Mouse (Mus musculus) MEL (cell line): Measurements from ENCODE around the gene Macrod2.

Experiments used
- CHD1 ChIP-seq: IDR thresholded peaks from 2 replicates; pipeline ENCODE4 v1.6.1; 2012; ENCODE audit warnings: low read depth, mild to moderate bottlenecking, inconsistent platforms, low read length, improper control_type of control experiment
- CHD2 ChIP-seq: IDR thresholded peaks from 2 replicates; pipeline ENCODE4 v1.6.1; 2011; ENCODE audit warnings: low read length, improper control_type of control experiment
- CTCF ChIP-seq, 3 experiments: IDR thresholded peaks in 2 of 3; conservative IDR thresholded peaks in 1 of 3; 2 replicates each; pipeline ENCODE4 v1.5.1; 2011 to 2012; ENCODE audit warnings: low read length in 3 of 3, low read depth in 2 of 3, mild to moderate bottlenecking in 2 of 3, improper control_type of control experiment in 1 of 3, inconsistent platforms in 1 of 3, mixed read lengths in 1 of 3, moderate library complexity in 1 of 3; ENCODE audit not compliant: control insufficient read depth in 1 of 3, insufficient read depth in 1 of 3, poor library complexity in 1 of 3, severe bottlenecking in 1 of 3
- E2F4 ChIP-seq: IDR thresholded peaks from 2 replicates; pipeline ENCODE4 v1.6.1; 2011; ENCODE audit warnings: low read depth, low read length, improper control_type of control experiment, borderline replicate concordance
- ELF1 ChIP-seq: IDR thresholded peaks from 2 replicates; pipeline ENCODE4 v1.6.1; 2014; ENCODE audit warnings: low read depth, mild to moderate bottlenecking, inconsistent platforms, low read length, improper control_type of control experiment, moderate library complexity
- EP300 ChIP-seq, 2 experiments: IDR thresholded peaks; 2 replicates each; pipeline ENCODE4 v1.6.1; 2011; ENCODE audit warnings: improper control_type of control experiment in 2 of 2, low read length in 2 of 2, low read depth in 1 of 2, mild to moderate bottlenecking in 1 of 2
- GATA1 ChIP-seq: IDR thresholded peaks from 2 replicates; pipeline ENCODE4 v1.6.1; 2011; ENCODE audit warnings: low read depth, low read length, improper control_type of control experiment
- JUND ChIP-seq: IDR thresholded peaks from 2 replicates; pipeline ENCODE4 v1.6.1; 2011; ENCODE audit warnings: low read depth, mild to moderate bottlenecking, improper control_type of control experiment, low read length
- MAX ChIP-seq: IDR thresholded peaks from 2 replicates; pipeline ENCODE4 v1.6.1; 2011; ENCODE audit warnings: low read length, improper control_type of control experiment
- MEF2A ChIP-seq: IDR thresholded peaks from 2 replicates; pipeline ENCODE4 v1.6.1; 2014; ENCODE audit warnings: low read depth, mild to moderate bottlenecking, inconsistent platforms, low read length, improper control_type of control experiment; ENCODE audit not compliant: poor library complexity, insufficient replicate concordance, severe bottlenecking; ENCODE audit errors: extremely low read depth
- POLR2A ChIP-seq, 2 experiments: IDR thresholded peaks; 2 replicates each; pipeline ENCODE4 v1.6.1; 2011 to 2012; ENCODE audit warnings: low read length in 2 of 2, mild to moderate bottlenecking in 2 of 2, control low read depth in 1 of 2, improper control_type of control experiment in 1 of 2, low read depth in 1 of 2, moderate library complexity in 1 of 2; ENCODE audit not compliant: control insufficient read depth in 1 of 2, insufficient read depth in 1 of 2, poor library complexity in 1 of 2
- TAL1 ChIP-seq: IDR thresholded peaks from 2 replicates; pipeline ENCODE4 v1.6.1; 2012; ENCODE audit warnings: mild to moderate bottlenecking, inconsistent platforms, low read length, moderate library complexity, mixed read lengths
- TBP ChIP-seq: IDR thresholded peaks from 2 replicates; pipeline ENCODE4 v1.8.0; 2011; ENCODE audit warnings: low read depth, low read length, improper control_type of control experiment

GRCm38 (mm10) chr2:140615451-140615850, 220.3 kb downstream of the Macrod2 start:
- TF ChIP-seq MAX (no peak), CTCF (IDR thresholded peaks at IDR 0.05 in 2 of 3, conservative IDR thresholded peaks at IDR 0.05 in 1 of 3; ENCODE audit: control insufficient read depth in 1 of 3, insufficient read depth in 1 of 3, low read depth in 2 of 3, low read length in 3 of 3, poor library complexity in 1 of 3, severe bottlenecking in 1 of 3) (no peak), POLR2A (IDR thresholded peaks at IDR 0.05; ENCODE audit: control insufficient read depth in 1 of 2, insufficient read depth in 1 of 2, low read depth in 1 of 2, low read length in 2 of 2, poor library complexity in 1 of 2) (no peak), E2F4 (no peak), TAL1 (no peak), JUND (no peak), CHD2 (no peak), GATA1 (no peak), CHD1 (no peak), ELF1 (no peak), TBP (no peak), EP300 (IDR thresholded peaks at IDR 0.05; ENCODE audit: low read depth in 1 of 2, low read length in 2 of 2) (no peak), MEF2A (no peak)
